Mouse (Mus musculus) G1E (cell line): ENCODE measurements around the gene Dock4. TPM values are rescaled to one million over a fixed set of nuclear protein-coding genes. Genes with fewer than 3 reads are reported as not detected.
"Not testable (repeated sequence)": the region's sequence is repeated elsewhere in the genome, so short reads cannot be mapped to it uniquely, and the experiment has no call there.

Experiments
- ATAC-seq: 2 replicates; pipeline ENCODE4 v1.8.0; 2016; ENCODE audit warnings: mild to moderate bottlenecking; ENCODE audit not compliant: insufficient number of reproducible peaks, poor library complexity, low FRiP score, severe bottlenecking; ENCODE audit errors: extremely low read depth
- DNase-seq: peaks from one replicate; pipeline ENCODE4 v3.0.0; 2012; ENCODE audit warnings: low spot score
- H3K27me3 ChIP-seq: 2 replicates; pipeline ENCODE4 v1.6.1; 2012; ENCODE audit warnings: mild to moderate bottlenecking, low read length, inconsistent platforms; ENCODE audit not compliant: insufficient read depth
- H3K36me3 ChIP-seq: replicated peaks from 2 replicates; pipeline ENCODE3; 2012; ENCODE audit warnings: mild to moderate bottlenecking, inconsistent platforms
- H3K4me1 ChIP-seq: 2 replicates; pipeline ENCODE4 v1.6.1; 2012; ENCODE audit warnings: low read depth, low read length, inconsistent platforms, mixed read lengths; ENCODE audit not compliant: insufficient read depth
- H3K4me3 ChIP-seq: 2 replicates; pipeline ENCODE4 v1.5.1; 2012; ENCODE audit warnings: low read depth, mild to moderate bottlenecking, inconsistent platforms, low read length, moderate library complexity, mixed read lengths
- H3K9me3 ChIP-seq: replicated peaks from 2 replicates; pipeline ENCODE4 v1.6.1; 2012; ENCODE audit warnings: inconsistent platforms
- CTCF ChIP-seq: IDR thresholded peaks from 2 replicates; pipeline ENCODE4 v1.5.1; 2012; ENCODE audit warnings: low read depth, low read length, inconsistent platforms, mixed read lengths
- GATA1 ChIP-seq: IDR thresholded peaks from 2 replicates; pipeline ENCODE4 v1.6.1; 2012; ENCODE audit warnings: borderline replicate concordance, low read length, inconsistent platforms, mixed read lengths
- GATA2 ChIP-seq: IDR thresholded peaks from 2 replicates; pipeline ENCODE4 v1.6.1; 2012; ENCODE audit warnings: low read depth, low read length, inconsistent platforms, borderline replicate concordance
- POLR2AphosphoS5 ChIP-seq: IDR thresholded peaks from 2 replicates; pipeline ENCODE4 v1.6.1; 2012; ENCODE audit warnings: low read depth, low read length, inconsistent platforms; ENCODE audit not compliant: insufficient replicate concordance
- TAL1 ChIP-seq: conservative IDR thresholded peaks from 2 replicates; pipeline ENCODE4 v1.6.1; 2012; ENCODE audit warnings: low read depth, low read length, inconsistent platforms, mixed read lengths
- polyA plus RNA-seq: library from polyadenylated mRNA; stranded (reverse); fragments of >175 nt; gene quantifications from 2 replicates; pipeline ENCODE4 v1.2.3, GENCODE M21; 2012
- total RNA-seq, 2 experiments: library from RNA; stranded (forward) in 1 of 2; stranded (reverse) in 1 of 2; fragments of 200-1000 nt in 1 of 2; fragments of >200 nt in 1 of 2; fragmentation: Nextera tagmentation in 1 of 2; gene quantifications; 2 replicates each; pipeline ENCODE4 v1.2.3; 2014 to 2017

The Dock4 gene
- total and polyA plus RNA-seq, 3 experiments, result 0.01 to 1.2 (median 0.68) TPM

DNA sequence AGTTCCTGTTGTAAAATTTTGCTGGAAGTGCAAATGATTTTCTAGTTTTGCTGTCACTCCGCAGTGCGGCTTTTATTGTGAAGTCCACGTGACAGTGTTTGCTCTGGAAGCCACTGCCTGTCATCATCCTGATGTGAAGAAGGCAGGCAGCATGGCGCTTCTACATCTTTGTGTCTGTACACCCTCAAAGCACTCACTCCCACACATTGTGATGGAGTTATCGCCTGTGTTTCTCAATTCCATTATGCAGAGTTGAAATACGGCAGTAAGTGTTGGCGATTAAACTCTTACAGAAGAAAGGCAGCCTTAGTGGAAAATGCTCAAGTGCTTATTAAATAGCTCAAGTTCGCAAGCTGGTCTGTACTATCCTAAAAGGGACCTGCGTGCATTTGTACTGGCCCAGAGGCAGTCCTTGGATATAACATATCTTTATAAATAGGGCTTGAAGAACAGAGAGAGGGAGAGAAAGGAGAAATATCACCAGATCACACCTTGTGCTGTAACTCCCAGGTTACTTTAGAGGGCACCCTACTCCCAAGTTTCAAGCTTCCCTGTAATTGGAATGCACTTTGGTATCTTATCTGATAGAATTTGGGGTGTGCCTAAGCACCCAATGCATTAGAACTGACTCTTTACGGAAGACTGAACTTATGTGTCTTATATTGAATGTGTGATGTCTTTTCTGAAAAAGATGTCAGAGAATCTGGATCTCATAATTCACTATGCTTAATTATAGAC is 396.7 kb downstream of the Dock4 start:
- Histone ChIP-seq H3K36me3 (no peaks in the 10 kb centered on the region), H3K27me3 (no peaks in the 10 kb centered on the region), H3K9me3 (no peaks in the 10 kb centered on the region; the same call in 1 of the 2 replicates), H3K4me3 (no peak overlapping the region), H3K4me1 (peaks cover 2% of the 10 kb centered on the region; the same call in 1 of the 2 replicates)
- DNase-seq (no peak), ATAC-seq (no peak)
- no peak for TF ChIP-seq POLR2AphosphoS5
- no peak for TF ChIP-seq TAL1
- no peak for TF ChIP-seq GATA1
- no peak for TF ChIP-seq CTCF
- no peak for TF ChIP-seq GATA2

GRCm38 (mm10) chr12:40842991-40843390 is 397.2 kb downstream of the Dock4 start:
- H3K4me3 ChIP-seq, result no peak overlapping the region
- no peak for ATAC-seq

GRCm38 (mm10) chr12:40843474-40844080 is 397.8 kb downstream of the Dock4 start:
- H3K4me1 ChIP-seq, result no peaks in the 10 kb centered on the region
- no peak for DNase-seq

More at GRCm38 (mm10) chr12:40842991-40843390, 397.2 kb downstream of the Dock4 start:
- no peak for DNase-seq
- TF ChIP-seq TAL1 (no peak), GATA2 (no peak), POLR2AphosphoS5 (no peak), GATA1 (no peak)
- H3K27me3 ChIP-seq, result no peaks in the 10 kb centered on the region
- no peaks in the 10 kb centered on the region; the same call in 1 of the 2 replicates for H3K9me3 ChIP-seq
- no peaks in the 10 kb centered on the region for H3K4me1 ChIP-seq
- no peaks in the 10 kb centered on the region for H3K36me3 ChIP-seq

DNA sequence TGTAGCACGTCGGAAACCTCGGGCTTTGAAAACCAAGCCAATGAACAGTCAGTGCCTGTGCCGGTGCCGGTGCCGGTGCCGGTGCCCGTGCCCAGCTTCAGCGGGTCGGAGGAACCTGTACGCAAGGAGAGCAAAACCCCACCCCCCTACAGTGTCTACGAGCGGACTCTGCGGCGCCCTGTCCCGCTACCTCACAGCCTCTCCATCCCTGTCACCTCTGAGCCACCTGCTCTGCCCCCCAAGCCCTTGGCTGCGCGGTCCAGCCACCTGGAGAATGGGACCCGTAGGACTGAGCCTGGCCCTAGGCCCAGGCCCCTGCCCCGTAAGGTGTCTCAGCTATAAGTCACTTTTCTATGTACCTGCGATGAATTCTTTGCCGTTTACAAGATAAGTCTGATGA is 398.6 kb downstream of the Dock4 start:
- Histone ChIP-seq H3K4me1 (no peaks in the 10 kb centered on the region), H3K9me3 (no peaks in the 10 kb centered on the region; the same call in 1 of the 2 replicates), H3K27me3 (no peaks in the 10 kb centered on the region), H3K36me3 (no peaks in the 10 kb centered on the region), H3K4me3 (no peak overlapping the region)
- ATAC-seq (no peak), DNase-seq (no peak)
- TF ChIP-seq GATA2 (no peak), TAL1 (no peak), POLR2AphosphoS5 (no peak), GATA1 (no peak), CTCF (no peak)

More at GRCm38 (mm10) chr12:40843474-40844080, 397.8 kb downstream of the Dock4 start:
- H3K27me3 ChIP-seq, result no peaks in the 10 kb centered on the region
- no peaks in the 10 kb centered on the region; the same call in 1 of the 2 replicates for H3K9me3 ChIP-seq
- H3K36me3 ChIP-seq, result no peaks in the 10 kb centered on the region
- no peak for TF ChIP-seq GATA1
- TF ChIP-seq CTCF, result no peak
- no peak for TF ChIP-seq GATA2
- no peak for ATAC-seq
- H3K4me3 ChIP-seq, result no peak overlapping the region

GRCm38 (mm10) chr12:40854705-40855367 is 409.1 kb downstream of the Dock4 start:
- TF ChIP-seq CTCF, result no peak
- TF ChIP-seq TAL1, result no peak
- TF ChIP-seq GATA2, result no peak
- no peak for TF ChIP-seq POLR2AphosphoS5
- no peak for TF ChIP-seq GATA1
- Histone ChIP-seq H3K4me3 (no peak overlapping the region), H3K4me1 (no peaks in the 10 kb centered on the region), H3K36me3 (no peaks in the 10 kb centered on the region), H3K9me3 (peaks cover 29% of the 10 kb centered on the region), H3K27me3 (no peaks in the 10 kb centered on the region)
- ATAC-seq (no peak), DNase-seq (no peak)

- H3K4me1 ChIP-seq, result no peaks in the 10 kb centered on the region
- no peaks in the 10 kb centered on the region for H3K27me3 ChIP-seq
- H3K9me3 ChIP-seq, result peaks cover 32% of the 10 kb centered on the region
- no peak overlapping the region for H3K4me3 ChIP-seq
- TF ChIP-seq POLR2AphosphoS5, result no peak
- no peak for TF ChIP-seq TAL1
- TF ChIP-seq GATA1, result no peak
- TF ChIP-seq CTCF, result no peak
- no peak for TF ChIP-seq GATA2
- no peaks in the 10 kb centered on the region for H3K36me3 ChIP-seq
- no peak for DNase-seq
- ATAC-seq, result no peak
Observed at GRCm38 (mm10) chr12:40857466-40857865, 411.7 kb downstream of the Dock4 start.

GRCm38 (mm10) chr12:40858763-40859162 is 413.0 kb downstream of the Dock4 start:
- not testable (repeated sequence) for H3K4me3 ChIP-seq, H3K27me3 ChIP-seq, DNase-seq, H3K4me1 ChIP-seq, H3K36me3 ChIP-seq, ATAC-seq
- peaks cover 34% of the 10 kb centered on the region for H3K9me3 ChIP-seq
